Mouse (Mus musculus) kidney, adult 9 months (tissue): ENCODE results near the gene Bend4.

ENCODE experiments used
- DNase-seq: peaks from one replicate; pipeline ENCODE4 v3.0.0; 2022

Bend4 gene

GRCm38 (mm10) chr5:67411475-67411874 is 16.6 kb downstream of the Bend4 start:
- DNase-seq = no peak

GRCm38 (mm10) chr5:67410426-67410825 is 17.7 kb downstream of the Bend4 start:
- DNase-seq = no peak

- DNase-seq = no peak
Observed at GRCm38 (mm10) chr5:67408391-67408790, 19.7 kb downstream of the Bend4 start.

- no peak for DNase-seq
Observed at GRCm38 (mm10) chr5:67404919-67405318, 23.2 kb downstream of the Bend4 start.

GRCm38 (mm10) chr5:67404380-67404779 is 23.7 kb downstream of the Bend4 start:
- DNase-seq = no peak

- no peak for DNase-seq
Observed at GRCm38 (mm10) chr5:67401612-67402011, 26.5 kb downstream of the Bend4 start.

GRCm38 (mm10) chr5:67400608-67401480 is 27.3 kb downstream of the Bend4 start:
- DNase-seq = no peak

GRCm38 (mm10) chr5:67399876-67400607 is 28.1 kb downstream of the Bend4 start:
- DNase-seq = no peak

GRCm38 (mm10) chr5:67397186-67397585 is 30.9 kb downstream of the Bend4 start:
- no peak for DNase-seq

- no peak for DNase-seq
Observed at GRCm38 (mm10) chr5:67395211-67395851, 32.8 kb downstream of the Bend4 start.

- no peak for DNase-seq
Observed at GRCm38 (mm10) chr5:67393951-67394350, 34.2 kb downstream of the Bend4 start.

GRCm38 (mm10) chr5:67382556-67382955 is 45.6 kb downstream of the Bend4 start:
- DNase-seq = no peak

GRCm38 (mm10) chr5:67381690-67382089 is 46.4 kb downstream of the Bend4 start:
- DNase-seq = no peak

- no peak for DNase-seq
Observed at GRCm38 (mm10) chr5:67377044-67377621, 51.0 kb downstream of the Bend4 start.

- peak; percentile 15 for DNase-seq
Observed at GRCm38 (mm10) chr5:67362931-67363330, 65.2 kb downstream of the Bend4 start.

- DNase-seq = no peak
Observed at GRCm38 (mm10) chr5:67362316-67362715, 65.8 kb downstream of the Bend4 start.

GRCm38 (mm10) chr5:67348949-67349348 is 79.2 kb downstream of the Bend4 start:
- DNase-seq = no peak

- peak; percentile 38 for DNase-seq
Observed at GRCm38 (mm10) chr5:67347060-67347459, 81.0 kb downstream of the Bend4 start.
